Mouse (Mus musculus): ENCODE results near the gene Specc1l. TPM values are rescaled to one million over a fixed set of nuclear protein-coding genes. Genes with fewer than 3 reads are reported as not detected.

Specc1l gene
- polyA plus RNA-seq, 1 experiment: 20.7 TPM

- H3K36me3 ChIP-seq (ENCODE audit: control insufficient read depth, insufficient read depth, low read length): no peaks in the 10 kb centered on the region
- TF ChIP-seq CTCF (IDR thresholded peaks at IDR 0.05; ENCODE audit: control insufficient read depth, insufficient read depth, insufficient replicate concordance, low read depth, low read length): no peak
- no peak for TF ChIP-seq POLR2A (IDR thresholded peaks at IDR 0.05; ENCODE audit: control insufficient read depth, low read depth, low read length)
- H3K4me1 ChIP-seq (ENCODE audit: control insufficient read depth, insufficient read depth, low read length): peaks cover 6% of the 10 kb centered on the region
- H3K4me3 ChIP-seq (ENCODE audit: control insufficient read depth, low read depth, low read length): no peak overlapping the region
- H3K27ac ChIP-seq (ENCODE audit: control insufficient read depth, insufficient read depth, low read depth, low read length): no peak overlapping the region
- H3K27me3 ChIP-seq (ENCODE audit: control insufficient read depth, insufficient read depth, low read length): no peaks in the 10 kb centered on the region
Measured at GRCm38 (mm10) chr10:75328201-75328704, 116.4 kb downstream of the Specc1l start.

GRCm38 (mm10) chr10:75332268-75332667 is 120.4 kb downstream of the Specc1l start:
- H3K4me3 ChIP-seq (ENCODE audit: control insufficient read depth, low read depth, low read length): no peak overlapping the region
- no peaks in the 10 kb centered on the region for H3K27me3 ChIP-seq (ENCODE audit: control insufficient read depth, insufficient read depth, low read length)
- no peak for TF ChIP-seq CTCF (IDR thresholded peaks at IDR 0.05; ENCODE audit: control insufficient read depth, insufficient read depth, insufficient replicate concordance, low read depth, low read length)
- TF ChIP-seq POLR2A (IDR thresholded peaks at IDR 0.05; ENCODE audit: control insufficient read depth, low read depth, low read length): no peak
- H3K27ac ChIP-seq (ENCODE audit: control insufficient read depth, insufficient read depth, low read depth, low read length): no peak overlapping the region
- no peaks in the 10 kb centered on the region for H3K36me3 ChIP-seq (ENCODE audit: control insufficient read depth, insufficient read depth, low read length)
- H3K4me1 ChIP-seq (ENCODE audit: control insufficient read depth, insufficient read depth, low read length): peaks cover 12% of the 10 kb centered on the region

GRCm38 (mm10) chr10:75333176-75333776 is 121.4 kb downstream of the Specc1l start:
- Histone ChIP-seq H3K36me3 (ENCODE audit: control insufficient read depth, insufficient read depth, low read length) (no peaks in the 10 kb centered on the region), H3K4me1 (ENCODE audit: control insufficient read depth, insufficient read depth, low read length) (peaks cover 12% of the 10 kb centered on the region), H3K27ac (ENCODE audit: control insufficient read depth, insufficient read depth, low read depth, low read length) (no peak overlapping the region), H3K4me3 (ENCODE audit: control insufficient read depth, low read depth, low read length) (peak overlapping the region; percentile 60), H3K27me3 (ENCODE audit: control insufficient read depth, insufficient read depth, low read length) (no peaks in the 10 kb centered on the region)
- no peak for TF ChIP-seq POLR2A (IDR thresholded peaks at IDR 0.05; ENCODE audit: control insufficient read depth, low read depth, low read length)
- no peak for TF ChIP-seq CTCF (IDR thresholded peaks at IDR 0.05; ENCODE audit: control insufficient read depth, insufficient read depth, insufficient replicate concordance, low read depth, low read length)

- Histone ChIP-seq H3K36me3 (ENCODE audit: control insufficient read depth, insufficient read depth, low read length) (no peaks in the 10 kb centered on the region), H3K4me3 (ENCODE audit: control insufficient read depth, low read depth, low read length) (no peak overlapping the region)
- TF ChIP-seq CTCF (IDR thresholded peaks at IDR 0.05; ENCODE audit: control insufficient read depth, insufficient read depth, insufficient replicate concordance, low read depth, low read length): no peak
- no peak for TF ChIP-seq POLR2A (IDR thresholded peaks at IDR 0.05; ENCODE audit: control insufficient read depth, low read depth, low read length)
Measured at GRCm38 (mm10) chr10:75334175-75334574, 122.3 kb downstream of the Specc1l start.

GRCm38 (mm10) chr10:75335075-75335474 is 123.2 kb downstream of the Specc1l start:
- H3K27ac ChIP-seq (ENCODE audit: control insufficient read depth, insufficient read depth, low read depth, low read length): no peak overlapping the region
- no peaks in the 10 kb centered on the region for H3K27me3 ChIP-seq (ENCODE audit: control insufficient read depth, insufficient read depth, low read length)
- H3K4me3 ChIP-seq (ENCODE audit: control insufficient read depth, low read depth, low read length): no peak overlapping the region
- no peak for TF ChIP-seq CTCF (IDR thresholded peaks at IDR 0.05; ENCODE audit: control insufficient read depth, insufficient read depth, insufficient replicate concordance, low read depth, low read length)
- peaks cover 12% of the 10 kb centered on the region for H3K4me1 ChIP-seq (ENCODE audit: control insufficient read depth, insufficient read depth, low read length)
- no peaks in the 10 kb centered on the region for H3K36me3 ChIP-seq (ENCODE audit: control insufficient read depth, insufficient read depth, low read length)

More at GRCm38 (mm10) chr10:75334175-75334574, 122.3 kb downstream of the Specc1l start:
- H3K27me3 ChIP-seq (ENCODE audit: control insufficient read depth, insufficient read depth, low read length): no peaks in the 10 kb centered on the region
- H3K4me1 ChIP-seq (ENCODE audit: control insufficient read depth, insufficient read depth, low read length): peaks cover 12% of the 10 kb centered on the region
- H3K27ac ChIP-seq (ENCODE audit: control insufficient read depth, insufficient read depth, low read depth, low read length): no peak overlapping the region

GRCm38 (mm10) chr10:75337231-75337630 is 125.4 kb downstream of the Specc1l start:
- no peak overlapping the region for H3K4me3 ChIP-seq (ENCODE audit: control insufficient read depth, low read depth, low read length)
- TF ChIP-seq POLR2A (IDR thresholded peaks at IDR 0.05; ENCODE audit: control insufficient read depth, low read depth, low read length) (no peak), CTCF (IDR thresholded peaks at IDR 0.05; ENCODE audit: control insufficient read depth, insufficient read depth, insufficient replicate concordance, low read depth, low read length) (no peak)
- H3K36me3 ChIP-seq (ENCODE audit: control insufficient read depth, insufficient read depth, low read length): no peaks in the 10 kb centered on the region
- peaks cover 12% of the 10 kb centered on the region for H3K4me1 ChIP-seq (ENCODE audit: control insufficient read depth, insufficient read depth, low read length)
- H3K27ac ChIP-seq (ENCODE audit: control insufficient read depth, insufficient read depth, low read depth, low read length): no peak overlapping the region
- no peaks in the 10 kb centered on the region for H3K27me3 ChIP-seq (ENCODE audit: control insufficient read depth, insufficient read depth, low read length)

GRCm38 (mm10) chr10:75338852-75339251 is 127.0 kb downstream of the Specc1l start:
- H3K27ac ChIP-seq (ENCODE audit: control insufficient read depth, insufficient read depth, low read depth, low read length): no peak overlapping the region
- no peaks in the 10 kb centered on the region for H3K27me3 ChIP-seq (ENCODE audit: control insufficient read depth, insufficient read depth, low read length)
- no peak for TF ChIP-seq POLR2A (IDR thresholded peaks at IDR 0.05; ENCODE audit: control insufficient read depth, low read depth, low read length)
- no peak for TF ChIP-seq CTCF (IDR thresholded peaks at IDR 0.05; ENCODE audit: control insufficient read depth, insufficient read depth, insufficient replicate concordance, low read depth, low read length)
- H3K4me3 ChIP-seq (ENCODE audit: control insufficient read depth, low read depth, low read length): no peak overlapping the region
- H3K36me3 ChIP-seq (ENCODE audit: control insufficient read depth, insufficient read depth, low read length): no peaks in the 10 kb centered on the region
- peaks cover 2% of the 10 kb centered on the region; the same call in 1 of the 2 replicates for H3K4me1 ChIP-seq (ENCODE audit: control insufficient read depth, insufficient read depth, low read length)

Data from testis, adult 2 months (tissue).